Mouse (Mus musculus): ENCODE results near the gene Nim1k.

Nim1k gene

DNA sequence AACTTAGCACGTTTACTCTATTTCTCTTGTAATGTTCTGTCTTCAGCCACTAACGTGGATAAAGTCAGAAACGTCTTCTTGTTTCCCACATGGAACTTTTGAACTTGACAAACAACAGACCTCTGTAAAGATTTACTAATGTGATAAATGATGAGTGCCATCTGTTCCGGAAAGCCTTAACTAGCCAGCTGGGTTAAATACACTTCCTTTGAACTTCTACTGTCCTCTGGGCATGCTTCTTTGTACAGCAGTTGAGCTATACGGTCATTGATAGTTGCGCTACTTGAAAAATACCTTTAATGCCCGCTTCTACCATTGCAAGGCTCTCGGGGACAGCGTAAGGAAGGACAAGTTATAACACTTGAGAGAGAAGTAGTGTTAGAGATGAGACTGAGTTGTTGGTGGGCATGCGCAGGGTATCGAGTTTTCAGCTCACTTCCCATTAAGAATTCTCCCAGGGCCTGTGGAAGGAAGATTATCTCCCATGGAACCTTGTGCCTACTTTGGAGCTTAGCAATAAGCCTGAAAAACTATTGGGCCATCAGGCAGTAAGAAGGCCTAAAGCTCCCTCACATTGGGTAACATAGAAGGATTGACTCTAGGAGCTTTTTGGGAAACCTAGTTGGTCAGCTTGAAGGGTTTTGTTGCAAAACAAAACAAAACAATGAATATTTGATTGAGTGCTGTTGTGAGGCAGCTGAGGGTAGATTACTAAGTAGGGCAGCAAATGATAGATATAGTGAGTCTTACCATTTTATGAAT lies 71.1 kb downstream of the Nim1k start:
- DNase-seq, result no peak

DNA sequence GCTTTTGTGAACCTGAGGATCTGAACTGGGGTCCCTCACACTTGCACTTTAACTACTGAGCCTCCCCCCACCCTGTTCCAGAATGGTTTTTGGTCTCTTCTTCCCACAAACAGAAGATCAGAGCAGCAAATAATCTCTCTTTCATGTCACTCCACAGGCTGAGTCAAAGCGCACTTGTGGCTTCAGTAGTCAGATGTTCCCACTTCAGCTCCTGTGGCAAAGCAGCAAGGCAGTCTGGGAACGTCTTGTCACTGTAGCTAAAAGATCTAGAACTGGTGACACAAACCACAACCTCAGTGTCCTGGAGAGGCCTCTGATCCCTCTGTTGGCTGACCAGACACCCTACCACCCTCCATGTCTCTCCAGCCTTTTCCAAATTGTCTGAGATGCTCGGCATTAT lies 74.5 kb downstream of the Nim1k start:
- no peak for DNase-seq

DNA sequence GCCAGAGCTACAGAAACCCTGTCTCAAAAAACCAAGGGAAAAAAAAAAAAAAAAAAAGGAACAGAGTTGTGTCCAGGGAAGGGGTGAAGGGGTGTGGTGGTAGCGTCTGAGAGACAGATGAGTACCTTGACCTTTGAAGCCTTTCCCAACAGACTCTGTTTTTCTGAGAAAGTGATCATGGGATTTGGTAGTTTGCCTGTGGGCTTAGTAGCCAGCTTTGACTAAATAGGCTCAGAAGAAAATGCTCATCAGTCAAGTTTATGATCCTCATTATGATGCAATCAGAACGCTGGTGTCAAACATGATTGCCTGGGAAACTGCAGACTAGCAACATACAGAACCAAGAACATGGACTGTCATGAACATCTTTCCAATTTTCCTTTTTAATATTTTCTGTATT lies 76.0 kb downstream of the Nim1k start:
- DNase-seq, result no peak

DNA sequence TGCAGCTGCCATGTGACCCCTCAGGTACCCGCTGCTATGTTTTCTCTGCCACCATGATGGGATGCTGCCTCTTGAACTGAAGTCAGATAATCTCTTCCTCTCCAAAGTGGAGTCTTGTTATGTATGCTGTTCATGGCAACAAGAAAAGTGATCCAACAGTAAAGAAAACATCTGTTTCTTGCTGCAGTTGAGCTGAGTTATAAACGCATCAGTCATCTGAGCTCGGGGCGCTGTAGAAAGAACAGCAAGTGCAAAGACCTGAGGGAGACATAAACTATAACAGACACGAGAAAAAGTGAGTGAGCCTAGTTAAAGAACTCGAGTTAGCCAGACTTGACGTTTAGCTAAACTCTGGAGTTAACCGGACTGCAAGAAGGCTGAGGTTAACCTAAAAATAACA lies 76.9 kb downstream of the Nim1k start:
- DNase-seq, result no peak

DNA sequence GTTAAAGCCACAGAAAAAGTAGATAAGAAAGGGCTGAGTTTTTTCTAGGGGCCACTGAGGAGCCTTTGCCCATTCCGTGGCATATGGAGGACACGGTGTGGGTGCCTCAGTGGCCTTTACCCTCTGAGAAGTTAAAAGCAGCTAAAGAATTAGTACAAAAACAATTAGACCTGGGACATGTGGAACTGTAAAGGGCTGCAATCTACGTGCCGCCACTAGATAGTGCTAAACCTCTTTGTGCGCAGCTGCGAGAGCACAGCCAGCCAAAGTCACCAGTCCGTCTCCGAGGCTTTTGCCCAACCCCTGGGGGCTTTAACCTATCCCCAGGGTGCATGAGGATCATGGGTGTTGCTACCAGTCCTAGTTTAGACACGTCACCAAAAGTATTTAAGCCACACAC lies 94.3 kb downstream of the Nim1k start:
- DNase-seq, result peak; percentile 45

All from kidney, postnatal 14 days (tissue).